Mouse (Mus musculus) ES-Bruce4 (cell line): Measurements from ENCODE around the gene Nufip1. TPM values are rescaled to one million over a fixed set of nuclear protein-coding genes. Genes with fewer than 3 reads are reported as not detected.

Experiments
- H3K27ac ChIP-seq: 2 replicates; pipeline ENCODE4 v1.5.1; 2012; ENCODE audit warnings: low read length, inconsistent platforms; ENCODE audit not compliant: insufficient read depth
- H3K27me3 ChIP-seq: 2 replicates; pipeline ENCODE4 v1.6.1; 2012; ENCODE audit warnings: mild to moderate bottlenecking, low read length, inconsistent platforms; ENCODE audit not compliant: control insufficient read depth, poor library complexity, insufficient read depth, severe bottlenecking
- H3K36me3 ChIP-seq: 2 replicates; pipeline ENCODE4 v1.6.1; 2012; ENCODE audit warnings: inconsistent platforms, mild to moderate bottlenecking, low read length, moderate library complexity; ENCODE audit not compliant: control insufficient read depth, poor library complexity, insufficient read depth, severe bottlenecking
- H3K4me1 ChIP-seq: one replicate; pipeline ENCODE4 v1.8.1; 2011; ENCODE audit warnings: low read length; ENCODE audit not compliant: control insufficient read depth, insufficient read depth
- H3K4me3 ChIP-seq: 2 replicates; pipeline ENCODE4 v1.5.1; 2011; ENCODE audit warnings: low read depth, mild to moderate bottlenecking, low read length
- H3K9ac ChIP-seq: 2 replicates; pipeline ENCODE4 v1.6.1; 2012; ENCODE audit warnings: low read depth, mild to moderate bottlenecking, inconsistent platforms; ENCODE audit not compliant: poor library complexity, severe bottlenecking
- H3K9me3 ChIP-seq: replicated peaks from 2 replicates; pipeline ENCODE4 v1.6.1; 2012; ENCODE audit warnings: mild to moderate bottlenecking, low read length, inconsistent platforms; ENCODE audit not compliant: control insufficient read depth, poor library complexity, insufficient read depth, severe bottlenecking
- CTCF ChIP-seq: IDR thresholded peaks from one replicate; pipeline ENCODE4 v1.8.1; 2011; ENCODE audit warnings: low read depth, low read length
- EP300 ChIP-seq: IDR thresholded peaks from 2 replicates; pipeline ENCODE4 v1.6.1; 2011; ENCODE audit warnings: low read depth, low read length; ENCODE audit not compliant: insufficient read depth
- POLR2A ChIP-seq: IDR thresholded peaks from one replicate; pipeline ENCODE4 v1.8.1; 2011; ENCODE audit warnings: low read length; ENCODE audit not compliant: insufficient read depth
- polyA plus RNA-seq: library from polyadenylated mRNA; stranded (reverse); fragments of >200 nt; gene quantifications from 2 replicates; pipeline ENCODE4 v1.2.4, GENCODE M21; 2011; ENCODE audit warnings: low read depth; ENCODE audit not compliant: missing spikeins, insufficient read depth, insufficient read length

The Nufip1 gene
- polyA plus RNA-seq, 1 experiment: 30.5 TPM

GRCm38 (mm10) chr14:76178447-76178846, 67.8 kb downstream of the Nufip1 start:
- TF ChIP-seq CTCF: peak; percentile 27
- no peak for TF ChIP-seq POLR2A
- no peaks in the 10 kb centered on the region for H3K27me3 ChIP-seq
- H3K9ac ChIP-seq: no peak overlapping the region
- H3K27ac ChIP-seq: no peak overlapping the region
- no peaks in the 10 kb centered on the region for H3K4me1 ChIP-seq
- H3K4me3 ChIP-seq: no peak overlapping the region
- H3K36me3 ChIP-seq: no peaks in the 10 kb centered on the region
- H3K9me3 ChIP-seq: no peaks in the 10 kb centered on the region

- Histone ChIP-seq H3K36me3 (no peaks in the 10 kb centered on the region), H3K27ac (no peak overlapping the region), H3K4me3 (no peak overlapping the region), H3K9me3 (no peaks in the 10 kb centered on the region), H3K27me3 (no peaks in the 10 kb centered on the region), H3K9ac (no peak overlapping the region), H3K4me1 (no peaks in the 10 kb centered on the region)
- TF ChIP-seq EP300 (no peak), CTCF (no peak)
These were observed 68.7 kb downstream of the Nufip1 start for GRCm38 (mm10) chr14:76179343-76179742.

GRCm38 (mm10) chr14:76185358-76185757, 74.7 kb downstream of the Nufip1 start:
- Histone ChIP-seq H3K4me3 (no peak overlapping the region), H3K27ac (no peak overlapping the region), H3K9ac (no peak overlapping the region), H3K4me1 (no peaks in the 10 kb centered on the region), H3K9me3 (no peaks in the 10 kb centered on the region), H3K27me3 (no peaks in the 10 kb centered on the region), H3K36me3 (no peaks in the 10 kb centered on the region)
- TF ChIP-seq POLR2A: no peak
- no peak for TF ChIP-seq EP300
- TF ChIP-seq CTCF: no peak

- no peaks in the 10 kb centered on the region for H3K27me3 ChIP-seq
- H3K4me1 ChIP-seq: no peaks in the 10 kb centered on the region
- H3K36me3 ChIP-seq: no peaks in the 10 kb centered on the region
- H3K27ac ChIP-seq: no peak overlapping the region
- no peaks in the 10 kb centered on the region for H3K9me3 ChIP-seq
- TF ChIP-seq EP300 (no peak), CTCF (no peak), POLR2A (no peak)
- H3K9ac ChIP-seq: no peak overlapping the region
- no peak overlapping the region for H3K4me3 ChIP-seq
These were observed 75.6 kb downstream of the Nufip1 start for GRCm38 (mm10) chr14:76186299-76186698.

Other genes starting within 250 kb of the Nufip1 start
- gene Kctd4, start 155.9 kb upstream of the Nufip1 start, polyA plus RNA-seq: not detected in 2 replicates
- 49.9 and 53.3 TPM in 2 replicates for gene Gtf2f2, start 100.0 kb upstream of the Nufip1 start, polyA plus RNA-seq
- gene Gpalpp1, start 131 bp upstream of the Nufip1 start, polyA plus RNA-seq: 27.5 and 30.5 TPM in 2 replicates